Mouse (Mus musculus): ENCODE measurements at regions not wholly inside any gene's neighbourhood (a gene's known extent, or its start where the extent isn't known, plus 50 kb on each side); places are given as distances from the start of the nearest gene placed in this dataset.

- no peak for DNase-seq
- intact Hi-C loops (cut with DNase I) = no loop called here
Measured at GRCm38 (mm10) chr6:101501716-101502115, 124.0 kb upstream of the Pdzrn3 start.

GRCm38 (mm10) chr6:101500202-101500601 is 122.5 kb upstream of the Pdzrn3 start:
- no peak for DNase-seq
- intact Hi-C loops (cut with DNase I) = no loop called here

GRCm38 (mm10) chr6:101488466-101488865 is 110.8 kb upstream of the Pdzrn3 start:
- no peak for DNase-seq
- intact Hi-C loops (cut with DNase I) = no loop called here

GRCm38 (mm10) chr6:101484526-101485287 is 107.0 kb upstream of the Pdzrn3 start:
- intact Hi-C loops (cut with DNase I) = no loop called here

GRCm38 (mm10) chr6:101482635-101483465 is 105.2 kb upstream of the Pdzrn3 start:
- DNase-seq = peak; percentile 64
- intact Hi-C loops (cut with DNase I) = no loop called here

More at GRCm38 (mm10) chr6:101484526-101485287, 107.0 kb upstream of the Pdzrn3 start:
- DNase-seq = no peak

- no peak for DNase-seq
- intact Hi-C loops (cut with DNase I) = no loop called here
Measured at GRCm38 (mm10) chr6:101473956-101474355, 96.3 kb upstream of the Pdzrn3 start.

- peak; percentile 78 for DNase-seq
- intact Hi-C loops (cut with DNase I) = no loop called here
Measured at GRCm38 (mm10) chr6:101473257-101473925, 95.7 kb upstream of the Pdzrn3 start.

- DNase-seq = no peak
- intact Hi-C loops (cut with DNase I) = no loop called here
Measured at GRCm38 (mm10) chr6:101464910-101465309, 87.2 kb upstream of the Pdzrn3 start.

- intact Hi-C loops (cut with DNase I) = no loop called here
- DNase-seq = no peak
Measured at GRCm38 (mm10) chr6:101463812-101464320, 86.2 kb upstream of the Pdzrn3 start.

- intact Hi-C loops (cut with DNase I) = no loop called here
- no peak for DNase-seq
Measured at GRCm38 (mm10) chr6:101446720-101447119, 69.0 kb upstream of the Pdzrn3 start.

GRCm38 (mm10) chr6:101446316-101446715 is 68.6 kb upstream of the Pdzrn3 start:
- DNase-seq = no peak
- intact Hi-C loops (cut with DNase I) = no loop called here

- DNase-seq = no peak
- intact Hi-C loops (cut with DNase I) = no loop called here
Measured at GRCm38 (mm10) chr6:101432769-101433168, 55.1 kb upstream of the Pdzrn3 start.

GRCm38 (mm10) chr6:101429634-101430033 is 51.9 kb upstream of the Pdzrn3 start:
- intact Hi-C loops (cut with DNase I) = no loop called here
- DNase-seq = no peak

Data from left cerebral cortex, postnatal 4 days (tissue).